In genomic region chr11:116775407-116775806, GRCm38 (mm10) we compare ENCODE assay signal across 23 mouse cellular contexts. TPM values are rescaled to one million over a fixed set of nuclear protein-coding genes. Genes with fewer than 3 reads are reported as not detected.
DNase-seq lines count a peak whose midpoint lies in the region; ATAC-seq and TF ChIP-seq lines count a peak whose summit lies in the region.
"Had no signal": no experiment of that assay in that cellular context is flagged by ENCODE, and none has a peak within 500 bp of the region (broad histone marks: within the 10 kb centered on the region; RNA-seq: fewer than 3 reads in every experiment).

TSS of gene St6galnac1 (minus strand) at chr11:116775507.

- TF ChIP-seq CTCF in MEL (IDR thresholded peaks at IDR 0.05 in 2 of 3, conservative IDR thresholded peaks at IDR 0.05 in 1 of 3; ENCODE audit: control insufficient read depth in 1 of 3, insufficient read depth in 1 of 3, low read depth in 2 of 3, low read length in 3 of 3, poor library complexity in 1 of 3, severe bottlenecking in 1 of 3) = no peak

- no peaks in the 10 kb centered on the region for H3K36me3 ChIP-seq in MEL (ENCODE audit: control insufficient read depth in 1 of 2, insufficient read depth in 2 of 2, low read length in 2 of 2)
- H3K36me3 ChIP-seq: embryonic facial prominence, embryonic 10.5 days; embryonic facial prominence, embryonic 12.5 days; forebrain, embryonic 15.5 days; G1E had no signal

- TF ChIP-seq EP300 in MEL (IDR thresholded peaks at IDR 0.05; ENCODE audit: low read depth in 1 of 2, low read length in 2 of 2) = no peak

- no peak within 1 kb of the TSS for H3K4me3 ChIP-seq in MEL (ENCODE audit: control insufficient read depth in 1 of 2, insufficient read depth in 1 of 2, low read depth in 2 of 2, low read length in 2 of 2)
- H3K4me3 ChIP-seq: embryonic facial prominence, embryonic 10.5 days; embryonic facial prominence, embryonic 12.5 days; forebrain, embryonic 13.5 days; forebrain, embryonic 15.5 days had no signal

- no peaks in the 10 kb centered on the region for H3K27me3 ChIP-seq in MEL (ENCODE audit: control insufficient read depth in 1 of 2, insufficient read depth in 2 of 2, low read length in 2 of 2)
- H3K27me3 ChIP-seq: embryonic facial prominence, embryonic 12.5 days; forebrain, embryonic 13.5 days; forebrain, embryonic 15.5 days had no signal

- 0 out of 4 replicates have a peak, but pooled peaks cover 0 to 2% of the 10 kb centered on the region in 2 experiments for H3K4me1 ChIP-seq in MEL (ENCODE audit: control insufficient read depth in 1 of 2, insufficient read depth in 2 of 2, low read length in 2 of 2)
- H3K4me1 ChIP-seq: embryonic facial prominence, embryonic 12.5 days; forebrain, embryonic 13.5 days; forebrain, embryonic 15.5 days had no signal

- no peak for ATAC-seq in inflammation-experienced regulatory T-cells, adult 6 months
- ATAC-seq: CD4-positive, CD25-positive, alpha-beta regulatory T cell, adult 4 months; forebrain, embryonic 13.5 days; forebrain, embryonic 15.5 days; forebrain, postnatal 0 days had no signal

- no peaks in the 10 kb centered on the region for H3K79me2 ChIP-seq in MEL (ENCODE audit: control insufficient read depth, insufficient read depth, low read length, poor library complexity)

- no peak within 1 kb of the TSS for H3K27ac ChIP-seq in MEL (ENCODE audit: control insufficient read depth, low read depth, low read length)
- H3K27ac ChIP-seq: embryonic facial prominence, embryonic 10.5 days; embryonic facial prominence, embryonic 12.5 days; forebrain, embryonic 13.5 days; forebrain, embryonic 15.5 days had no signal

- no peak within 1 kb of the TSS for H3K9ac ChIP-seq in MEL (ENCODE audit: control insufficient read depth, low read depth, low read length, poor library complexity, severe bottlenecking)
- H3K9ac ChIP-seq: embryonic facial prominence, embryonic 12.5 days; forebrain, embryonic 13.5 days; forebrain, embryonic 15.5 days; forebrain, postnatal 0 days had no signal

- TF ChIP-seq POLR2A in MEL (IDR thresholded peaks at IDR 0.05; ENCODE audit: control insufficient read depth in 1 of 2, insufficient read depth in 1 of 2, low read depth in 1 of 2, low read length in 2 of 2, poor library complexity in 1 of 2) = no peak

- DNase-seq in A20 (ENCODE audit: low read depth, low spot score) = peak; percentile 0
- DNase-seq in MEL (ENCODE audit: low read depth, low spot score) = peak; percentile 33
- no peak for DNase-seq in ovary, postnatal 14 days (ENCODE audit: low spot score)
- no peak for DNase-seq in right cerebral cortex, postnatal 36 days (ENCODE audit: low spot score in 2 of 2)
- DNase-seq: adrenal gland, adult 8-10 months; adrenal gland, postnatal 14 days; adrenal gland, postnatal 36 days; B cell, adult 2 months; cerebellum, adult 11-12 months; cerebellum, adult 2 months; cerebellum, adult 9-10 months; cerebellum, postnatal 10 days; cerebellum, postnatal 25 days; forebrain, postnatal 0 days had no signal

- H3K9me3 ChIP-seq in MEL (replicated peaks; ENCODE audit: insufficient read depth, low read length) = no peaks in the 10 kb centered on the region
- H3K9me3 ChIP-seq: embryonic facial prominence, embryonic 10.5 days; embryonic facial prominence, embryonic 12.5 days; forebrain, embryonic 13.5 days; forebrain, embryonic 15.5 days had no signal

- TF ChIP-seq RAD21 in MEL (IDR thresholded peaks at IDR 0.05; ENCODE audit: low read depth, low read length) = no peak

TF ChIP-seq in MEL, 35 proteins besides CTCF, POLR2A, EP300 and RAD21:
- TF ChIP-seq TCF12 (IDR thresholded peaks at IDR 0.05; ENCODE audit: low read depth, low read length) (0 out of 2 replicates have a peak, but pooled peaks have one; percentile 13), HCFC1 (IDR thresholded peaks at IDR 0.05; ENCODE audit: low read depth, low read length) (no peak), MXI1 (IDR thresholded peaks at IDR 0.05; ENCODE audit: low read depth, low read length) (no peak)

RNA-seq across cellular contexts. Expression of gene St6galnac1, which starts in this region (rescaled TPM):
- not detected in 2 replicates for total RNA-seq in MEL (2012; rRNA removed)
- not detected for polyA plus RNA-seq in MEL (2012; ENCODE audit: insufficient read depth in 1 of 2, insufficient read length in 2 of 2, low read depth in 1 of 2, low replicate concordance in 2 of 2, missing spikeins in 1 of 2)
- 10 to 100 TPM in 2 of 3 experiments, 1 to 10 TPM in 1; 9.0 to 17.1 (median 13.5) TPM for polyA plus RNA-seq in inflammation-experienced regulatory T-cells, adult 6 months (2017; shearing (Covaris generic))
- total RNA-seq: adrenal gland, postnatal 14 days; CH12.LX; forebrain, postnatal 0 days had no signal
- polyA plus RNA-seq: cerebellum, adult 2 months; embryonic facial prominence, embryonic 10.5 days; embryonic facial prominence, embryonic 12.5 days; forebrain, embryonic 11.5 days; forebrain, embryonic 13.5 days; forebrain, embryonic 15.5 days; forebrain, postnatal 0 days; G1E had no signal

Comparison
In these comparisons a context has a peak if more than half of its experiments do, and no peak if none do; other contexts are left out.
1. RNA of gene St6galnac1 (polyA plus RNA-seq): 9.0 to 17.1 TPM in inflammation-experienced regulatory T-cells, adult 6 months; not detected in MEL; every median in the first group is over 10 times any median in the second.
2. Peak in DNase-seq in MEL; RNA of the gene not detected or under 1 TPM.